Comparison of ENCODE assay signal across 19 mouse cellular contexts in the genomic region with DNA sequence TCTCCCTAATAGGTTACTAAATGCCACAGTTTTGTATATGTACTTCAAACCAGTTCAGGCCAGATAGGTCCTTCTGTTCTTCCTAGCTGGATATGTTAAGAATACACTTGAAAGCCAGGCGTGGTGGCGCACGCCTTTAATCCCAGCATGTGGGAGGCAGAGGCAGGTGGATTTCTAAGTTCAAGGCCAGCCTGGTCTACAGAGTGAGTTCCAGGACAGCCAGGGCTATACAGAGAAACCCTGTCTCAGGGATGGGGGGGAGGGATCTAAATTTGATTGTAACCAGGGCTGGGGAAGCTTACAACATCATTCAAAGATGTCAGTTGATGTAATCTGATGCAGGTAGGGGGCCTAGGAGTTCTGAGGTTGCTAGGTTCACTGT. TPM values are rescaled to one million over a fixed set of nuclear protein-coding genes. Genes with fewer than 3 reads are reported as not detected.
DNase-seq lines count a peak whose midpoint lies in the region; ATAC-seq lines count a peak whose summit lies in the region.
"Not testable (repeated sequence)": the region's sequence is repeated elsewhere in the genome, so short reads cannot be mapped to it uniquely, and the experiment has no call there.
"Had no signal": no experiment of that assay in that cellular context is flagged by ENCODE, and none has a peak within 500 bp of the region (broad histone marks: within the 10 kb centered on the region; RNA-seq: fewer than 3 reads in every experiment).

No protein-coding gene starts in this region.

- DNase-seq in ZHBTc4 (ENCODE audit: low read depth, low spot score): peak; percentile 65
- DNase-seq in liver, embryonic 13.5 days: not testable (repeated sequence)

- H3K4me1 ChIP-seq in heart, embryonic 11.5 days (ENCODE audit: control insufficient read depth, insufficient read depth, low read length): not testable (repeated sequence)
- peaks cover 55% of the 10 kb centered on the region for H3K4me1 ChIP-seq in liver, embryonic 13.5 days (replicated peaks)
- H3K4me1 ChIP-seq in liver, embryonic 16.5 days (ENCODE audit: control insufficient read depth, low read depth, low read length): peaks cover 38% of the 10 kb centered on the region

- H3K4me2 ChIP-seq in heart, embryonic 11.5 days: not testable (repeated sequence)
- H3K4me2 ChIP-seq in liver, embryonic 13.5 days: peak overlapping the region; percentile 64
- H3K4me2 ChIP-seq in liver, embryonic 16.5 days (ENCODE audit: low read depth, low read length): peak overlapping the region; percentile 77

- H3K9me3 ChIP-seq in heart, embryonic 11.5 days (replicated peaks; ENCODE audit: control insufficient read depth, low read length); liver, embryonic 13.5 days (replicated peaks); liver, embryonic 16.5 days (replicated peaks; ENCODE audit: control insufficient read depth, low read length): not testable (repeated sequence)

- WGBS in heart, embryonic 11.5 days (ENCODE audit: insufficient replicate concordance): 82% methylated on average over 3 of the region's 3 CpGs
- WGBS in liver, embryonic 13.5 days (ENCODE audit: insufficient replicate concordance): 64% methylated on average over 3 of the region's 3 CpGs
- WGBS in liver, embryonic 16.5 days (ENCODE audit: insufficient replicate concordance): 60% methylated on average over 3 of the region's 3 CpGs

- H3K9ac ChIP-seq in heart, embryonic 11.5 days (ENCODE audit: low read depth, low read length): not testable (repeated sequence)
- peak overlapping the region; percentile 73 for H3K9ac ChIP-seq in liver, embryonic 13.5 days
- peak overlapping the region; percentile 64 for H3K9ac ChIP-seq in liver, embryonic 16.5 days (ENCODE audit: low read depth, low read length)

- H3K27me3 ChIP-seq in heart, embryonic 11.5 days (ENCODE audit: control insufficient read depth, insufficient read depth, low read length); liver, embryonic 13.5 days; liver, embryonic 16.5 days (ENCODE audit: control insufficient read depth, insufficient read depth, low read depth, low read length): not testable (repeated sequence)

- not testable (repeated sequence) for H3K4me3 ChIP-seq in heart, embryonic 11.5 days (ENCODE audit: low read depth, low read length)
- peak overlapping the region; percentile 43 for H3K4me3 ChIP-seq in liver, embryonic 13.5 days (replicated peaks)
- peak overlapping the region; percentile 51 for H3K4me3 ChIP-seq in liver, embryonic 16.5 days (ENCODE audit: low read depth, low read length)

- not testable (repeated sequence) for H3K36me3 ChIP-seq in heart, embryonic 11.5 days (ENCODE audit: control insufficient read depth, insufficient read depth, low read length); liver, embryonic 13.5 days; liver, embryonic 16.5 days (ENCODE audit: control insufficient read depth, insufficient read depth)

- peak; percentile 25 for ATAC-seq in erythroid progenitor cell, adult 5-6 weeks (replicated peaks; ENCODE audit: low FRiP score, poor library complexity, severe bottlenecking)
- ATAC-seq in heart, embryonic 11.5 days (replicated peaks; ENCODE audit: insufficient number of reproducible peaks, low FRiP score, low TSS enrichment): not testable (repeated sequence)
- ATAC-seq in liver, embryonic 13.5 days (ENCODE audit: low read depth): peak; percentile 5; the same call in 1 of the 2 replicates
- 0 out of 2 replicates have a peak, but pooled peaks have one; percentile 0 for ATAC-seq in liver, embryonic 16.5 days (ENCODE audit: low read depth)
- peak; percentile 5; the same call in 1 of the 2 replicates for ATAC-seq in megakaryocyte progenitor cell, adult 5-6 weeks (replicated peaks; ENCODE audit: poor library complexity)

- peak overlapping the region; percentile 73 for H3K27ac ChIP-seq in heart, embryonic 11.5 days (ENCODE audit: low read depth, low read length)
- H3K27ac ChIP-seq in liver, embryonic 13.5 days: peak overlapping the region; percentile 95
- H3K27ac ChIP-seq in liver, embryonic 16.5 days (ENCODE audit: low read length): peak overlapping the region; percentile 96

RNA-seq across cellular contexts. Expression of a gene that starts 16.8 kb away (rescaled TPM):
- total RNA-seq in erythroid progenitor cell, adult 5-6 weeks (2015; ENCODE audit: low replicate concordance): 84.3 and 112 TPM in 2 replicates
- 111 and 112 TPM in 2 replicates for total RNA-seq in erythroid progenitor cell, adult 5-6 weeks (2017; ENCODE audit: low replicate concordance)
- 66.7 and 73.2 TPM in 2 replicates for polyA plus RNA-seq in heart, embryonic 11.5 days (2014; fragmentation: Nextera tagmentation; extraction: Ambion mirVana)
- 28.0 and 32.9 TPM in 2 replicates for polyA plus RNA-seq in liver, embryonic 13.5 days (2015; fragmentation: Nextera tagmentation; extraction: Ambion mirVana)
- polyA plus RNA-seq in liver, embryonic 16.5 days (2015; fragmentation: Nextera tagmentation; extraction: Ambion mirVana): 28.1 and 31.9 TPM in 2 replicates
- 30.7 and 32.9 TPM in 2 replicates for total RNA-seq in megakaryocyte progenitor cell, adult 5-6 weeks (2015)
- total RNA-seq in megakaryocyte progenitor cell, adult 5-6 weeks (2017): 36.4 and 48.2 TPM in 2 replicates

RNA-seq across cellular contexts. Expression of a gene that starts 27.9 kb away (rescaled TPM):
- 37.8 and 40.7 TPM in 2 replicates for total RNA-seq in erythroid progenitor cell, adult 5-6 weeks (2015; ENCODE audit: low replicate concordance)
- 19.8 and 22.7 TPM in 2 replicates for total RNA-seq in erythroid progenitor cell, adult 5-6 weeks (2017; ENCODE audit: low replicate concordance)
- polyA plus RNA-seq in heart, embryonic 11.5 days (2014; fragmentation: Nextera tagmentation; extraction: Ambion mirVana): 0.86 and 1.3 TPM in 2 replicates
- 9.2 and 10.9 TPM in 2 replicates for polyA plus RNA-seq in liver, embryonic 13.5 days (2015; fragmentation: Nextera tagmentation; extraction: Ambion mirVana)
- polyA plus RNA-seq in liver, embryonic 16.5 days (2015; fragmentation: Nextera tagmentation; extraction: Ambion mirVana): 4.7 and 5.6 TPM in 2 replicates
- 0.64 and 2.4 TPM in 2 replicates for total RNA-seq in megakaryocyte progenitor cell, adult 5-6 weeks (2015)
- total RNA-seq in megakaryocyte progenitor cell, adult 5-6 weeks (2017): 1.4 and 1.8 TPM in 2 replicates
- total RNA-seq: forebrain, postnatal 0 days; gastrocnemius, adult 2 months; gastrocnemius, postnatal 14 days; gastrocnemius, postnatal 4 days; heart, adult 18-20 months had no signal
- polyA plus RNA-seq: adrenal gland, adult 2 months; brain, embryonic 14.5 days; C2C12; embryonic facial prominence, embryonic 13.5 days; forebrain, embryonic 14.5 days; forebrain, postnatal 0 days; frontal cortex, adult 2 months; intestine, embryonic 14.5 days; Patski had no signal
